Mouse (Mus musculus) CH12.LX (cell line): ENCODE measurements around the gene Acsl6.

Experiments used
- CTCF ChIP-seq, 2 experiments: IDR thresholded peaks in 1 of 2; conservative IDR thresholded peaks in 1 of 2; 2 replicates each; pipeline ENCODE4 v1.5.1; 2011 to 2012; ENCODE audit warnings: low read depth in 2 of 2, low read length in 2 of 2, improper control_type of control experiment in 1 of 2, inconsistent platforms in 1 of 2, mild to moderate bottlenecking in 1 of 2, moderate library complexity in 1 of 2
- NELFE ChIP-seq: IDR thresholded peaks from 2 replicates; pipeline ENCODE4 v1.6.1; 2011; ENCODE audit warnings: low read depth, low read length, improper control_type of control experiment
- POLR2A ChIP-seq: IDR thresholded peaks from 2 replicates; pipeline ENCODE4 v1.6.1; 2011; ENCODE audit warnings: low read depth, mild to moderate bottlenecking, improper control_type of control experiment, low read length
- UBTF ChIP-seq: IDR thresholded peaks from 2 replicates; pipeline ENCODE4 v1.6.1; 2012; ENCODE audit warnings: low read depth, mild to moderate bottlenecking, inconsistent platforms, low read length, improper control_type of control experiment, moderate library complexity
- ZC3H11A ChIP-seq: IDR thresholded peaks from 2 replicates; pipeline ENCODE4 v1.6.1; 2012; ENCODE audit warnings: low read depth, mild to moderate bottlenecking, inconsistent platforms, low read length, improper control_type of control experiment
- ZNF384 ChIP-seq: IDR thresholded peaks from 2 replicates; pipeline ENCODE4 v1.6.1; 2012; ENCODE audit warnings: low read depth, low read length, improper control_type of control experiment, inconsistent platforms

- TF ChIP-seq CTCF (conservative IDR thresholded peaks at IDR 0.05 in 1 of 2, IDR thresholded peaks at IDR 0.05 in 1 of 2; ENCODE audit: low read depth in 2 of 2, low read length in 2 of 2): peak; percentile 39 to 100
- TF ChIP-seq UBTF: no peak
- TF ChIP-seq POLR2A: no peak
- TF ChIP-seq ZNF384: peak; percentile 20; the same call in 1 of the 2 replicates
- peak; percentile 53; the same call in 1 of the 2 replicates for TF ChIP-seq NELFE
- TF ChIP-seq ZC3H11A: peak; percentile 100
These were observed 49.5 kb upstream of the Acsl6 start for GRCm38 (mm10) chr11:54254114-54254513.
